Mouse (Mus musculus) neural tube, embryonic 15.5 days (tissue): Measurements from ENCODE around the gene Slc12a5. TPM values are rescaled to one million over a fixed set of nuclear protein-coding genes. Genes with fewer than 3 reads are reported as not detected.

Source experiments
- ATAC-seq: fragments of 200-750 bp; cut with Nextera tagmentation; 2 replicates; pipeline ENCODE4 v1.8.0; 2017; ENCODE audit warnings: mild to moderate bottlenecking, moderate TSS enrichment, moderate library complexity; ENCODE audit not compliant: low FRiP score
- H3K27ac ChIP-seq: fragments of 300-500 bp; sonication (generic); replicated peaks from 2 replicates; pipeline ENCODE4 v1.5.1; 2015; ENCODE audit warnings: mild to moderate bottlenecking, inconsistent platforms
- H3K27me3 ChIP-seq: fragments of 300-500 bp; sonication (generic); replicated peaks from 2 replicates; pipeline ENCODE4 v1.6.1; 2015; ENCODE audit warnings: inconsistent platforms
- H3K36me3 ChIP-seq: fragments of 300-500 bp; sonication (generic); 2 replicates; pipeline ENCODE4 v1.6.1; 2015; ENCODE audit warnings: inconsistent platforms
- H3K4me1 ChIP-seq: fragments of 300-500 bp; sonication (generic); 2 replicates; pipeline ENCODE4 v1.6.1; 2015; ENCODE audit warnings: inconsistent platforms
- H3K4me2 ChIP-seq: fragments of 300-500 bp; sonication (generic); 2 replicates; pipeline ENCODE4 v1.6.1; 2015; ENCODE audit warnings: inconsistent platforms, mild to moderate bottlenecking, moderate library complexity
- H3K4me3 ChIP-seq: fragments of 300-500 bp; sonication (generic); replicated peaks from 2 replicates; pipeline ENCODE4 v1.5.1; 2015; ENCODE audit warnings: mild to moderate bottlenecking, inconsistent platforms
- H3K9ac ChIP-seq: fragments of 300-500 bp; sonication (generic); replicated peaks from 2 replicates; pipeline ENCODE4 v1.6.1; 2015; ENCODE audit warnings: mild to moderate bottlenecking, inconsistent platforms
- H3K9me3 ChIP-seq: fragments of 300-500 bp; sonication (generic); replicated peaks from 2 replicates; pipeline ENCODE4 v1.6.1; 2016; ENCODE audit warnings: inconsistent platforms
- WGBS: fragments of 180-500 bp; shearing (Covaris S2); methylation state at CpG from one replicate; pipeline ENCODE4 v1.1.7; 2015; ENCODE audit warnings: mixed read lengths; 5-methylcytosine and 5-hydroxymethylcytosine counted together
- polyA plus RNA-seq: library from polyadenylated mRNA; unstranded; fragments of >200 nt; fragmentation: Nextera tagmentation; extraction: Ambion mirVana; gene quantifications from 2 replicates; pipeline ENCODE4 v1.2.1, GENCODE M21; 2015

Slc12a5 gene
- 53.6 and 61.8 TPM in 2 replicates for polyA plus RNA-seq

GRCm38 (mm10) chr2:164960716-164961441, at the start of gene Slc12a5:
Gene Slc12a5, plus strand, starts transcription at chr2:164960802.
- peaks cover 3% of the 10 kb centered on the region; the same call in 1 of the 2 replicates for H3K27me3 ChIP-seq
- peak within 1 kb of the TSS; percentile 68 for H3K9ac ChIP-seq
- no peaks in the 10 kb centered on the region for H3K36me3 ChIP-seq
- H3K9me3 ChIP-seq = no peaks in the 10 kb centered on the region
- peak within 1 kb of the TSS; percentile 76 for H3K4me2 ChIP-seq
- ATAC-seq = peak; percentile 67
- 1% methylated on average over 36 of the region's 54 CpGs for WGBS
- peaks cover 51% of the 10 kb centered on the region for H3K4me1 ChIP-seq
- peak within 1 kb of the TSS; percentile 67 for H3K27ac ChIP-seq
- peak within 1 kb of the TSS; percentile 60 for H3K4me3 ChIP-seq

GRCm38 (mm10) chr2:164911086-164912048, 49.2 kb upstream of the Slc12a5 start, which contains the start of gene Zfp335:
Gene Zfp335, minus strand, starts transcription at chr2:164911757.
- peak within 1 kb of the TSS; percentile 100 for H3K27ac ChIP-seq
- under 1% methylated on average over 91 of the region's 91 CpGs for WGBS
- H3K9me3 ChIP-seq = no peaks in the 10 kb centered on the region
- H3K27me3 ChIP-seq = no peaks in the 10 kb centered on the region
- peaks cover 31% of the 10 kb centered on the region for H3K4me1 ChIP-seq
- peaks cover 30% of the 10 kb centered on the region for H3K36me3 ChIP-seq
- peak within 1 kb of the TSS; percentile 90 for H3K4me2 ChIP-seq
- ATAC-seq = peak; percentile 90
- peak within 1 kb of the TSS; percentile 84 for H3K4me3 ChIP-seq
- H3K9ac ChIP-seq = peak within 1 kb of the TSS; percentile 89

- Histone ChIP-seq H3K9me3 (no peaks in the 10 kb centered on the region), H3K9ac (peak overlapping the region; percentile 89), H3K4me1 (peaks cover 31% of the 10 kb centered on the region), H3K27me3 (no peaks in the 10 kb centered on the region), H3K4me3 (peak overlapping the region; percentile 84), H3K4me2 (peak overlapping the region; percentile 90), H3K36me3 (peaks cover 22% of the 10 kb centered on the region), H3K27ac (peak overlapping the region; percentile 100)
- no peak; the same call in 1 of the 2 replicates for ATAC-seq
- 30% methylated on average over 12 of the region's 12 CpGs for WGBS
Measured at GRCm38 (mm10) chr2:164912151-164912550, 48.5 kb upstream of the Slc12a5 start.

GRCm38 (mm10) chr2:164912749-164913427, 47.7 kb upstream of the Slc12a5 start:
- Histone ChIP-seq H3K4me2 (peak overlapping the region; percentile 90), H3K4me1 (peaks cover 31% of the 10 kb centered on the region), H3K9me3 (no peaks in the 10 kb centered on the region), H3K27me3 (no peaks in the 10 kb centered on the region), H3K27ac (peak overlapping the region; percentile 100), H3K4me3 (peak overlapping the region; percentile 84), H3K36me3 (peaks cover 15% of the 10 kb centered on the region), H3K9ac (no peak overlapping the region)
- no peak for ATAC-seq
- 93% methylated on average over 9 of the region's 9 CpGs for WGBS

GRCm38 (mm10) chr2:164913428-164913786, 47.2 kb upstream of the Slc12a5 start:
- peaks cover 10% of the 10 kb centered on the region for H3K36me3 ChIP-seq
- no peak overlapping the region for H3K4me3 ChIP-seq
- no peak overlapping the region for H3K4me2 ChIP-seq
- peaks cover 31% of the 10 kb centered on the region for H3K4me1 ChIP-seq
- ATAC-seq = no peak
- no peaks in the 10 kb centered on the region for H3K27me3 ChIP-seq
- H3K9me3 ChIP-seq = no peaks in the 10 kb centered on the region
- H3K27ac ChIP-seq = no peak overlapping the region
- 98% methylated on average over 2 of the region's 2 CpGs for WGBS
- no peak overlapping the region for H3K9ac ChIP-seq

DNA sequence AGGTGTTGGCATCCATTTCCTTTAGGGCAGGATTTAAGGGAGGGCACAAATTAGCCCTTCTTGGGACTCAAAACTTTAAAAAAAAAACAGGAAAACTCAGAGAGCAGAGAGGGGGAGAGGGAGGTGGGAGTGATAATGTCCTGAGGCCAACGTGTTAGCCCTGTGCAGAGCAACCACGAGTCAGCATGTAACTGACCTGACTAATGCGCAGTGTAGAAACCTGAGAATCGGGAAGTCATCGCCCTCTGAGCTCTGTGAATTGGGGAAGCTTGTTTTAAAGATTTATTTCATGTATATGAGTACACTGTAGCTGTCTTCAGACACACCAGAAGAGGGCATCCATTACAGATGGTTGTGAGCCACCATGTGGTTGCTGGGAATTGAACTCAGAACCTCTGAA, 43.8 kb upstream of the Slc12a5 start:
- Histone ChIP-seq H3K36me3 (peaks cover 7% of the 10 kb centered on the region), H3K27ac (no peak overlapping the region), H3K9me3 (no peaks in the 10 kb centered on the region), H3K9ac (no peak overlapping the region), H3K4me1 (peaks cover 12% of the 10 kb centered on the region), H3K27me3 (no peaks in the 10 kb centered on the region), H3K4me2 (no peak overlapping the region), H3K4me3 (no peak overlapping the region)
- ATAC-seq = no peak
- WGBS = 85% methylated on average over 5 of the region's 5 CpGs

DNA sequence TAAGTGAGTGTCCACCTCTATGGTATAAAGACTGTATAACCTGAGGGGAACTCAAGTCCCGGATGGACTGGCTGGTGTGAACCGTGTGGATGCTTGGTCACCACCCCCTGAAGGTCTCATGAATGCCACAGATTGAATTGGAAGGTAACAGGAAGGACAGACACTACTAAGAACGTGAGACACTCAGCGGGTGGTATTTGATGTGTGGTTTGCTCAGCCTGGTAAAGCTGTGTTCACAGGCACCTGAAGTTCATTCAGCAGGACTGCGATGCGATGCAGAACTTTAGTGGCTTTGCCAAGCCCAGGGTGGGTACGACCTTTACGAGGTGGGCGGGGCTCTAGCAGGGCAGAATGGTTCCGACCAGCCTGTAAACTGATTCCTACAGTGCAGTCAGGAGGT, 43.2 kb upstream of the Slc12a5 start:
- 34% methylated on average over 10 of the region's 10 CpGs for WGBS
- Histone ChIP-seq H3K4me3 (no peak overlapping the region), H3K4me1 (peaks cover 8% of the 10 kb centered on the region), H3K9ac (no peak overlapping the region), H3K4me2 (no peak overlapping the region), H3K27ac (no peak overlapping the region), H3K9me3 (no peaks in the 10 kb centered on the region), H3K27me3 (no peaks in the 10 kb centered on the region), H3K36me3 (peaks cover 7% of the 10 kb centered on the region)
- no peak for ATAC-seq

DNA sequence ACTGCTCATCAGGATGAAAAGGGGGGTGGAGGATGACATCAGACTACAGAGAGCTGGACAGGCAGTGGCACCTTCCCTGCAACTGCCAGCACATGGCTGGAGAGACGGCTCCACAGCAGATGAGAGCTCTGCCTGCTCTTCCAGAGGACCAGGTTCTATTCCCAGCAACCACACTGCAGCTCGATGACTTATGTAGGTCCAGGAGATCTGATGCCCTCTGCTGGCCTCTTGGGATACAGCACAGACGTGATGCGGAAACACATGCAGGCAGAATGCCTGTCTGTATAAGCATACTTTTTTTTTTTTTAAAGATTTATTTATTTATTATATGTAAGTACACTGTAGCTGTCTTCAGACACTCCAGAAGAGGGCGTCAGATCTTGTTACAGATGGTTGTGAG, 42.3 kb upstream of the Slc12a5 start:
- Histone ChIP-seq H3K9ac (no peak overlapping the region), H3K36me3 (peaks cover 7% of the 10 kb centered on the region), H3K27me3 (no peaks in the 10 kb centered on the region), H3K4me3 (no peak overlapping the region), H3K4me2 (no peak overlapping the region), H3K27ac (no peak overlapping the region), H3K4me1 (peaks cover 3% of the 10 kb centered on the region; the same call in 1 of the 2 replicates), H3K9me3 (no peaks in the 10 kb centered on the region)
- 68% methylated on average over 4 of the region's 5 CpGs for WGBS
- no peak for ATAC-seq

GRCm38 (mm10) chr2:164921984-164922383, 38.6 kb upstream of the Slc12a5 start:
- Histone ChIP-seq H3K27me3 (no peaks in the 10 kb centered on the region), H3K4me3 (no peak overlapping the region), H3K9ac (no peak overlapping the region), H3K4me1 (peaks cover 17% of the 10 kb centered on the region; the same call in 1 of the 2 replicates), H3K9me3 (no peaks in the 10 kb centered on the region), H3K36me3 (peaks cover 7% of the 10 kb centered on the region), H3K27ac (no peak overlapping the region), H3K4me2 (no peak overlapping the region)
- ATAC-seq = no peak
- 52% methylated on average over 7 of the region's 7 CpGs for WGBS

DNA sequence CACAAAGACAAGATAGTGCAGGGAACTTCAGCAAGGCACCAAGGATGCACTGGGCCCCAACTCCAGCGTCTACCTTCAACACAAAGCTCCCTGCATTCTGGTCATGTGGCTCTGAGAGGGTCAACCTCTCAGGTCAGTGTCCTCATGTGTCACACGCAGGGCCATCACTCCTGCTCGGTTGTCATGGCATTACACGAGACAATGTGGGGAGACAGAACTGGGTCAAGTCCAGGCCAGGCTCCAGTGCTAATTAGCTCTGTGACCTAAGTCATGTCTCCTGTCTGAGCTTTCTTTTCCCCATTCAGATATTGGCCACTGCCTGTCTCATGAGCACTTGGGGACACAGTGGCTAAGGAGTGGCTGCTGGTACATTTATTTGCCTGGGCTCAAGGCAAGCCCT, 37.3 kb upstream of the Slc12a5 start:
- peaks cover 17% of the 10 kb centered on the region; the same call in 1 of the 2 replicates for H3K4me1 ChIP-seq
- no peak for ATAC-seq
- no peaks in the 10 kb centered on the region for H3K27me3 ChIP-seq
- H3K4me3 ChIP-seq = no peak overlapping the region
- WGBS = 44% methylated on average over 4 of the region's 4 CpGs
- H3K36me3 ChIP-seq = peaks cover 7% of the 10 kb centered on the region
- no peak overlapping the region for H3K9ac ChIP-seq
- no peaks in the 10 kb centered on the region for H3K9me3 ChIP-seq
- H3K27ac ChIP-seq = no peak overlapping the region
- H3K4me2 ChIP-seq = no peak overlapping the region
